Mouse (Mus musculus) stomach, postnatal 0 days (tissue): ENCODE results near the gene Coq8b.

Experiments
- CTCF ChIP-seq: IDR thresholded peaks from 2 replicates; pipeline ENCODE4 v1.5.1; 2016; ENCODE audit warnings: antibody characterized with exemption, low read depth, mild to moderate bottlenecking, moderate library complexity
- EP300 ChIP-seq: optimal IDR thresholded peaks from 2 replicates; pipeline ENCODE3; 2016; ENCODE audit warnings: antibody characterized with exemption

GRCm38 (mm10) chr7:27243211-27243610, 10.4 kb downstream of the Coq8b start:
- TF ChIP-seq CTCF, result no peak
- no peak for TF ChIP-seq EP300
